Mouse (Mus musculus) regulatory T cell (primary cell): ENCODE data around the gene Asb18.

ENCODE experiments used
- in situ Hi-C: fragments of 300-600 bp; cut with MboI, MseI; formaldehyde crosslinking; loops from one replicate; pipeline ENCODE4 v1.15.1; 2025; ENCODE audit warnings: high pct_unique_total_duplicates

The Asb18 gene

GRCm38 (mm10) chr1:90014446-90014845 is at the start of gene Asb18:
Gene Asb18, minus strand, starts transcription at chr1:90014666.
- in situ Hi-C loops = no loop called here

GRCm38 (mm10) chr1:90060599-90060998 is 46.1 kb upstream of the Asb18 start:
- in situ Hi-C loops = loop anchor here (5.0 to 10.0 kb wide), 3 partner anchors 532 to 1274 kb away; partner anchors contain the start of gene Rab17

- in situ Hi-C loops = loop anchor here (5.0 to 10.0 kb wide), 3 partner anchors 532 to 1275 kb away; partner anchors contain the start of gene Rab17
Measured at GRCm38 (mm10) chr1:90060054-90060453, 45.6 kb upstream of the Asb18 start.

- in situ Hi-C loops = loop anchor here (10.0 kb wide), 1 partner anchor 1300 kb away; the partner anchor contains the start of gene Klhl30
Measured at GRCm38 (mm10) chr1:90054991-90055390, 40.5 kb upstream of the Asb18 start.

GRCm38 (mm10) chr1:90051347-90051746 is 36.9 kb upstream of the Asb18 start:
- in situ Hi-C loops = loop anchor here (10.0 kb wide), 1 partner anchor 1303 kb away; the partner anchor contains the start of gene Klhl30

- in situ Hi-C loops = loop anchor here (10.0 kb wide), 1 partner anchor 1305 kb away; the partner anchor contains the start of gene Klhl30
Measured at GRCm38 (mm10) chr1:90050046-90050739, 35.7 kb upstream of the Asb18 start.

GRCm38 (mm10) chr1:90028305-90028704 is 13.8 kb upstream of the Asb18 start:
- in situ Hi-C loops = no loop called here

GRCm38 (mm10) chr1:90026945-90027344 is 12.5 kb upstream of the Asb18 start:
- in situ Hi-C loops = no loop called here

- in situ Hi-C loops = no loop called here
Measured at GRCm38 (mm10) chr1:90020336-90020735, 5.9 kb upstream of the Asb18 start.

- in situ Hi-C loops = no loop called here
Measured at GRCm38 (mm10) chr1:90018071-90018470, 3.6 kb upstream of the Asb18 start.

GRCm38 (mm10) chr1:90013273-90013672 is 1.2 kb downstream of the Asb18 start:
- in situ Hi-C loops = no loop called here

- in situ Hi-C loops = no loop called here
Measured at GRCm38 (mm10) chr1:90012850-90013249, 1.6 kb downstream of the Asb18 start.

- in situ Hi-C loops = no loop called here
Measured at GRCm38 (mm10) chr1:90012168-90012567, 2.3 kb downstream of the Asb18 start.

- in situ Hi-C loops = no loop called here
Measured at GRCm38 (mm10) chr1:90010077-90010476, 4.4 kb downstream of the Asb18 start.

- in situ Hi-C loops = no loop called here
Measured at GRCm38 (mm10) chr1:90009188-90009587, 5.3 kb downstream of the Asb18 start.

- in situ Hi-C loops = no loop called here
Measured at GRCm38 (mm10) chr1:90006666-90007065, 7.8 kb downstream of the Asb18 start.

GRCm38 (mm10) chr1:90000981-90001380 is 13.5 kb downstream of the Asb18 start:
- in situ Hi-C loops = no loop called here

GRCm38 (mm10) chr1:89999858-90000257 is 14.6 kb downstream of the Asb18 start:
- in situ Hi-C loops = no loop called here

- in situ Hi-C loops = no loop called here
Measured at GRCm38 (mm10) chr1:89998696-89999095, 15.8 kb downstream of the Asb18 start.

- in situ Hi-C loops = no loop called here
Measured at GRCm38 (mm10) chr1:89998076-89998475, 16.4 kb downstream of the Asb18 start.

- in situ Hi-C loops = no loop called here
Measured at GRCm38 (mm10) chr1:89992256-89992655, 22.2 kb downstream of the Asb18 start.

GRCm38 (mm10) chr1:89977261-89977660 is 37.2 kb downstream of the Asb18 start:
- in situ Hi-C loops = no loop called here

GRCm38 (mm10) chr1:89976411-89976810 is 38.1 kb downstream of the Asb18 start:
- in situ Hi-C loops = no loop called here
